Mouse (Mus musculus) neural tube, embryonic 11.5 days (tissue): Measurements from ENCODE around the gene Tstd1. TPM values are rescaled to one million over a fixed set of nuclear protein-coding genes. Genes with fewer than 3 reads are reported as not detected.

Source experiments
- ATAC-seq: fragments of 200-750 bp; cut with Nextera tagmentation; 2 replicates; pipeline ENCODE4 v1.8.0; 2017; ENCODE audit warnings: moderate number of reproducible peaks, mild to moderate bottlenecking, moderate TSS enrichment, moderate library complexity; ENCODE audit not compliant: insufficient read depth, low FRiP score, low TSS enrichment
- DNase-seq: peaks from one replicate; pipeline ENCODE4 v3.0.0-alpha.2; 2015; ENCODE audit warnings: low spot score
- H3K27ac ChIP-seq: fragments of 300-500 bp; sonication (generic); 2 replicates; pipeline ENCODE4 v1.5.1; 2014; ENCODE audit warnings: low read depth, mild to moderate bottlenecking, low read length
- H3K27me3 ChIP-seq: fragments of 300-500 bp; sonication (generic); 2 replicates; pipeline ENCODE4 v1.6.1; 2014; ENCODE audit warnings: mild to moderate bottlenecking, low read length, mixed read lengths; ENCODE audit not compliant: control insufficient read depth, insufficient read depth
- H3K36me3 ChIP-seq: fragments of 300-500 bp; sonication (generic); 2 replicates; pipeline ENCODE4 v1.6.1; 2014; ENCODE audit warnings: mild to moderate bottlenecking, low read length, moderate library complexity, mixed read lengths; ENCODE audit not compliant: control insufficient read depth, insufficient read depth
- H3K4me1 ChIP-seq: fragments of 300-500 bp; sonication (generic); 2 replicates; pipeline ENCODE4 v1.6.1; 2014; ENCODE audit warnings: low read length, mixed read lengths; ENCODE audit not compliant: control insufficient read depth, insufficient read depth
- H3K4me2 ChIP-seq: fragments of 300-500 bp; sonication (generic); 2 replicates; pipeline ENCODE4 v1.6.1; 2014; ENCODE audit warnings: low read depth, mild to moderate bottlenecking, moderate library complexity
- H3K4me3 ChIP-seq: fragments of 300-500 bp; sonication (generic); 2 replicates; pipeline ENCODE4 v1.5.1; 2014; ENCODE audit warnings: low read depth, low read length
- H3K9ac ChIP-seq: fragments of 300-500 bp; sonication (generic); 2 replicates; pipeline ENCODE4 v1.6.1; 2014; ENCODE audit warnings: mild to moderate bottlenecking, low read length
- H3K9me3 ChIP-seq: fragments of 300-500 bp; sonication (generic); 2 replicates; pipeline ENCODE4 v1.6.1; 2016; ENCODE audit warnings: low read length; ENCODE audit not compliant: control insufficient read depth
- WGBS: fragments of 180-500 bp; shearing (Covaris S2); extraction: QIAGEN DNeasy Blood & Tissue Kit; methylation state at CpG from one replicate; pipeline ENCODE4 v1.1.7; 2014; 5-methylcytosine and 5-hydroxymethylcytosine counted together
- polyA plus RNA-seq: library from polyadenylated mRNA; unstranded; fragments of >200 nt; fragmentation: Nextera tagmentation; extraction: Ambion mirVana; gene quantifications from 2 replicates; pipeline ENCODE4 v1.2.1, GENCODE M21; 2014

The Tstd1 gene
- polyA plus RNA-seq, 1 experiment from 2014 or later, result 3.6 TPM

GRCm38 (mm10) chr1:171410947-171411484, 7.7 kb upstream of the Tstd1 start, which contains the start of gene Usf1:
Gene Usf1, plus strand, starts transcription at chr1:171411313.
- under 1% methylated on average over 36 of the region's 36 CpGs for WGBS
- Histone ChIP-seq H3K4me1 (peaks cover 2% of the 10 kb centered on the region; the same call in 1 of the 2 replicates), H3K4me3 (peak within 1 kb of the TSS; percentile 71), H3K36me3 (peaks cover 7% of the 10 kb centered on the region), H3K9ac (peak within 1 kb of the TSS; percentile 85), H3K9me3 (no peaks in the 10 kb centered on the region), H3K27ac (peak within 1 kb of the TSS; percentile 68), H3K27me3 (no peaks in the 10 kb centered on the region), H3K4me2 (peak within 1 kb of the TSS; percentile 48)
- ATAC-seq (peak; percentile 96), DNase-seq (peak; percentile 96)

DNA sequence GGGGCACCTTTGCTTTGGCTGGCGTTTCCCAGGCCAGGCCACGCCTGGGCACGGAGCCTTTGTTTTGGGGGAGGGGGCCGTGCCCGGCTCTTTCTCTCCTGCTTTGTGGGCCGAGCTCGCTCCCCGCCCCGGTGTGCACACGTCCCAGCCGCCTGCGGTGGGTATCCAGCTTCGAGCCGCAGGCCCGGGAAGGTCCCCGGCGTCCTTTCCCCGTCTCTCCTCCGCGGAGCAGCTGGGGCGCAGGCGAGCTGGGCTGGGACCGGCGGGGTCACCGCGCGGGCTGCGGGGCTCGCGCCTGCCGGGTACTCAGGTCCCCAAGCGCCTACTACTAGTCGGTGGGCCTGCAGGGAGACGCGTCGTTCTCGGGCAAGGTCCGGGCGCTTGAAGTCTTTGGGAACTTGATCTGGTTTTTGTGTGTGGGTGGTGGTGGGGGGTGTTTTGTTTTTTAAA, 7.2 kb upstream of the Tstd1 start:
- Histone ChIP-seq H3K27me3 (no peaks in the 10 kb centered on the region), H3K27ac (peak overlapping the region; percentile 68), H3K4me1 (peaks cover 2% of the 10 kb centered on the region; the same call in 1 of the 2 replicates), H3K4me3 (peak overlapping the region; percentile 71), H3K4me2 (peak overlapping the region; percentile 48), H3K9ac (peak overlapping the region; percentile 85), H3K36me3 (peaks cover 8% of the 10 kb centered on the region), H3K9me3 (no peaks in the 10 kb centered on the region)
- ATAC-seq, result peak; percentile 79
- WGBS, result under 1% methylated on average over 38 of the region's 39 CpGs
- DNase-seq, result no peak

- Histone ChIP-seq H3K4me2 (peak overlapping the region; percentile 48), H3K4me3 (peak overlapping the region; percentile 71), H3K27me3 (no peaks in the 10 kb centered on the region), H3K27ac (peak overlapping the region; percentile 68), H3K9me3 (no peaks in the 10 kb centered on the region), H3K36me3 (peaks cover 10% of the 10 kb centered on the region), H3K9ac (peak overlapping the region; percentile 85), H3K4me1 (peaks cover 2% of the 10 kb centered on the region; the same call in 1 of the 2 replicates)
- DNase-seq (peak; percentile 68), ATAC-seq (peak; percentile 56)
- 2% methylated on average over 20 of the region's 20 CpGs for WGBS
Observed at GRCm38 (mm10) chr1:171412001-171412441, 6.7 kb upstream of the Tstd1 start.

GRCm38 (mm10) chr1:171412446-171412845, 6.2 kb upstream of the Tstd1 start:
- Histone ChIP-seq H3K4me3 (peak overlapping the region; percentile 71), H3K27me3 (no peaks in the 10 kb centered on the region), H3K27ac (peak overlapping the region; percentile 68; the same call in 1 of the 2 replicates), H3K9me3 (no peaks in the 10 kb centered on the region), H3K4me1 (peaks cover 2% of the 10 kb centered on the region; the same call in 1 of the 2 replicates), H3K4me2 (peak overlapping the region; percentile 48), H3K36me3 (peaks cover 10% of the 10 kb centered on the region), H3K9ac (peak overlapping the region; percentile 85)
- ATAC-seq (peak; percentile 14; the same call in 1 of the 2 replicates), DNase-seq (no peak)
- 38% methylated on average over 3 of the region's 3 CpGs for WGBS

DNA sequence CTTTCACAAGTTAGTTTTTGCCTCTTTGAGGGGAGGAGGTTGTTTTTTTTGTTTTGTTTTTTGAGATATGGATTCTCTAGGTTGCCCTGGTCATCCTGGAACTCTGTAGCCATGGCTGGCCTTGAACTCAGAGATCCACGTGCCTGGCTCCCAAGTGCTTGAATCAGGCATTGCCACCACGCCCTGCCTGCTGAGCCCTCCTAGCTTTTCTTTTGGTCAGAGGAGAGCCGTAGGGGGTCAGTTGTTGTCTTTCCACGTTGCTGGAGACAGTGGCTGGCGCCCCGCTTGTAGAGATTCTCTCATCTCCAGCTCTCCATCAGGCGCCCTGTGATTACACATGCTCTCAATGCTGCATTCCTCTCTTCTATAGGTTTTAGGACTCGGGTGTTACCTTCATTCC, 5.1 kb upstream of the Tstd1 start:
- H3K9me3 ChIP-seq, result no peaks in the 10 kb centered on the region
- no peak for DNase-seq
- no peak overlapping the region for H3K4me3 ChIP-seq
- H3K36me3 ChIP-seq, result peaks cover 13% of the 10 kb centered on the region
- H3K9ac ChIP-seq, result no peak overlapping the region
- WGBS, result 75% methylated on average over 8 of the region's 8 CpGs
- H3K27ac ChIP-seq, result no peak overlapping the region
- no peak for ATAC-seq
- peaks cover 2% of the 10 kb centered on the region; the same call in 1 of the 2 replicates for H3K4me1 ChIP-seq
- H3K4me2 ChIP-seq, result no peak overlapping the region
- no peaks in the 10 kb centered on the region for H3K27me3 ChIP-seq

GRCm38 (mm10) chr1:171419291-171419882, 715 bp downstream of the Tstd1 start:
- Histone ChIP-seq H3K9ac (no peak overlapping the region), H3K27ac (no peak overlapping the region), H3K36me3 (peaks cover 20% of the 10 kb centered on the region), H3K4me2 (no peak overlapping the region), H3K4me3 (no peak overlapping the region), H3K27me3 (no peaks in the 10 kb centered on the region), H3K9me3 (no peaks in the 10 kb centered on the region), H3K4me1 (no peaks in the 10 kb centered on the region)
- WGBS, result 66% methylated on average over 12 of the region's 12 CpGs
- no peak for DNase-seq
- 0 out of 2 replicates have a peak, but pooled peaks have one; percentile 17 for ATAC-seq

DNA sequence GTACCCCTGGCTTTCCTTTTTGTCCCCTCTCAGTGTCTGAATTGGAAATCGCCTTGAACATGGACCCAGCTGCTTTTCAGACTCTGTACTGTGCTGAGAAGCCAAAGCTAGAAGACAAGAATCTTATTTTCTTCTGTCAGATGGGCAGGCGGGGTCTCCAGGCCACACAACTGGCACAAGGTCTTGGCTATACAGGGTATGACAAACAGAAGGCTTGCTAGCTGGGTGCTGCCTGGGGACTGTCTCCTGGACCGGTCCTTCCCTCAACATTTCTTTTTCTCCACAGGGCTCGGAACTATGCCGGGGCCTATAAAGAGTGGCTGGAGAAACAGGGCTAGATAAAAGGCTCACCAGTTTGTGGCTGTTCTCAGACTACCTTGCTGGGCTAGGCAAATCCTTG, 1.2 kb downstream of the Tstd1 start:
- Histone ChIP-seq H3K4me1 (no peaks in the 10 kb centered on the region), H3K4me2 (no peak overlapping the region), H3K9ac (no peak overlapping the region), H3K27me3 (no peaks in the 10 kb centered on the region), H3K27ac (no peak overlapping the region), H3K4me3 (no peak overlapping the region), H3K9me3 (no peaks in the 10 kb centered on the region), H3K36me3 (peaks cover 20% of the 10 kb centered on the region)
- WGBS, result 84% methylated on average over 5 of the region's 5 CpGs
- no peak for DNase-seq
- no peak for ATAC-seq

- 90% methylated on average over 8 of the region's 8 CpGs for WGBS
- Histone ChIP-seq H3K4me1 (no peaks in the 10 kb centered on the region), H3K9ac (no peak overlapping the region), H3K27ac (no peak overlapping the region), H3K9me3 (no peaks in the 10 kb centered on the region), H3K36me3 (peaks cover 11% of the 10 kb centered on the region), H3K4me2 (no peak overlapping the region), H3K4me3 (no peak overlapping the region), H3K27me3 (no peaks in the 10 kb centered on the region)
- ATAC-seq, result no peak
- DNase-seq, result no peak
Observed at GRCm38 (mm10) chr1:171422504-171423095, 3.9 kb downstream of the Tstd1 start.
